Mouse (Mus musculus) forebrain, embryonic 14.5 days (tissue): Measurements from ENCODE around the gene S1pr5. TPM values are rescaled to one million over a fixed set of nuclear protein-coding genes. Genes with fewer than 3 reads are reported as not detected.

Source experiments
- ATAC-seq: fragments of 200-750 bp; cut with Nextera tagmentation; 2 replicates; pipeline ENCODE4 v1.8.0; 2017; ENCODE audit warnings: mild to moderate bottlenecking, moderate library complexity
- DNase-seq: peaks from one replicate; pipeline ENCODE4 v3.0.0-alpha.2; 2015; ENCODE audit warnings: low spot score
- H3K27ac ChIP-seq: fragments of 300-500 bp; sonication (generic); 2 replicates; pipeline ENCODE4 v1.5.1; 2014; ENCODE audit warnings: low read depth, mild to moderate bottlenecking, control low read depth, low read length, moderate library complexity
- H3K27me3 ChIP-seq: fragments of 300-500 bp; sonication (generic); replicated peaks from 2 replicates; pipeline ENCODE4 v1.6.1; 2014; ENCODE audit warnings: low read length, control low read depth, mixed read lengths; ENCODE audit not compliant: control insufficient read depth, insufficient read depth
- H3K36me3 ChIP-seq: fragments of 300-500 bp; sonication (generic); 2 replicates; pipeline ENCODE4 v1.6.1; 2014; ENCODE audit warnings: low read length, control low read depth; ENCODE audit not compliant: control insufficient read depth, insufficient read depth
- H3K4me1 ChIP-seq: fragments of 300-500 bp; sonication (generic); 2 replicates; pipeline ENCODE4 v1.6.1; 2014; ENCODE audit warnings: antibody characterized with exemption, low read length, control low read depth; ENCODE audit not compliant: control insufficient read depth, insufficient read depth
- H3K4me2 ChIP-seq: fragments of 300-500 bp; sonication (generic); 2 replicates; pipeline ENCODE4 v1.6.1; 2014; ENCODE audit warnings: mild to moderate bottlenecking, control low read depth, low read length
- H3K4me3 ChIP-seq: fragments of 300-500 bp; sonication (generic); 2 replicates; pipeline ENCODE4 v1.5.1; 2014; ENCODE audit warnings: low read depth, low read length, control low read depth
- H3K9ac ChIP-seq: fragments of 300-500 bp; sonication (generic); 2 replicates; pipeline ENCODE4 v1.6.1; 2014; ENCODE audit warnings: mild to moderate bottlenecking, low read length, control low read depth, moderate library complexity
- H3K9me3 ChIP-seq: fragments of 300-500 bp; sonication (generic); replicated peaks from 2 replicates; pipeline ENCODE4 v1.6.1; 2016; ENCODE audit warnings: low read length, control low read depth, mixed read lengths; ENCODE audit not compliant: control insufficient read depth
- WGBS: fragments of 180-500 bp; shearing (Covaris S2); extraction: QIAGEN DNeasy Blood & Tissue Kit; methylation state at CpG from one replicate; pipeline ENCODE4 v1.1.7; 2014; 5-methylcytosine and 5-hydroxymethylcytosine counted together
- polyA plus RNA-seq: library from polyadenylated mRNA; unstranded; fragments of >200 nt; fragmentation: Nextera tagmentation; extraction: Ambion mirVana; gene quantifications from 2 replicates; pipeline ENCODE4 v1.2.1, GENCODE M21; 2014

Gene S1pr5
- polyA plus RNA-seq, 1 experiment from 2014 or later = 0.94 TPM

GRCm38 (mm10) chr9:21244428-21245112, 3.7 kb downstream of the S1pr5 start:
- Histone ChIP-seq H3K9me3 (no peaks in the 10 kb centered on the region), H3K9ac (peak overlapping the region; percentile 54), H3K4me3 (peak overlapping the region; percentile 38), H3K4me2 (peak overlapping the region; percentile 66), H3K4me1 (peaks cover 1% of the 10 kb centered on the region; the same call in 1 of the 2 replicates), H3K27ac (no peak overlapping the region), H3K27me3 (peaks cover 64% of the 10 kb centered on the region), H3K36me3 (no peaks in the 10 kb centered on the region)
- DNase-seq (peak; percentile 44), ATAC-seq (peak; percentile 49)
- WGBS = under 1% methylated on average over 68 of the region's 72 CpGs

- WGBS = 4% methylated on average over 42 of the region's 42 CpGs
- Histone ChIP-seq H3K36me3 (no peaks in the 10 kb centered on the region), H3K4me3 (peak overlapping the region; percentile 38), H3K9me3 (no peaks in the 10 kb centered on the region), H3K27me3 (peaks cover 58% of the 10 kb centered on the region), H3K27ac (no peak overlapping the region), H3K4me1 (peaks cover 4% of the 10 kb centered on the region; the same call in 1 of the 2 replicates), H3K4me2 (peak overlapping the region; percentile 66), H3K9ac (peak overlapping the region; percentile 54)
- no peak for DNase-seq
- no peak for ATAC-seq
These were observed 4.3 kb downstream of the S1pr5 start for GRCm38 (mm10) chr9:21243826-21244427.

- Histone ChIP-seq H3K4me2 (no peak overlapping the region), H3K4me1 (peaks cover 13% of the 10 kb centered on the region), H3K36me3 (no peaks in the 10 kb centered on the region), H3K9ac (no peak overlapping the region), H3K9me3 (no peaks in the 10 kb centered on the region), H3K27ac (no peak overlapping the region), H3K4me3 (no peak overlapping the region), H3K27me3 (peaks cover 43% of the 10 kb centered on the region)
- 3% methylated on average over 11 of the region's 11 CpGs for WGBS
- DNase-seq (peak; percentile 95), ATAC-seq (0 out of 2 replicates have a peak, but pooled peaks have one; percentile 1)
These were observed 6.9 kb downstream of the S1pr5 start for GRCm38 (mm10) chr9:21241343-21241742.

- Histone ChIP-seq H3K27me3 (peaks cover 24% of the 10 kb centered on the region), H3K4me3 (peak overlapping the region; percentile 89), H3K4me2 (peak overlapping the region; percentile 85), H3K4me1 (peaks cover 13% of the 10 kb centered on the region), H3K9ac (peak overlapping the region; percentile 98), H3K9me3 (no peaks in the 10 kb centered on the region), H3K27ac (0 out of 2 replicates have a peak overlapping the region, but pooled peaks have one; percentile 81), H3K36me3 (peaks cover 8% of the 10 kb centered on the region)
- DNase-seq (no peak), ATAC-seq (no peak)
- 34% methylated on average over 4 of the region's 4 CpGs for WGBS
These were observed 8.8 kb downstream of the S1pr5 start for GRCm38 (mm10) chr9:21239465-21239848.

GRCm38 (mm10) chr9:21238733-21239464, 9.3 kb downstream of the S1pr5 start, which contains the start of gene Keap1:
TSS of gene Keap1 (minus strand) at chr9:21239361.
- Histone ChIP-seq H3K4me3 (peak within 1 kb of the TSS; percentile 89), H3K9ac (peak within 1 kb of the TSS; percentile 98), H3K4me2 (peak within 1 kb of the TSS; percentile 85), H3K36me3 (peaks cover 12% of the 10 kb centered on the region), H3K27me3 (peaks cover 18% of the 10 kb centered on the region), H3K27ac (peak within 1 kb of the TSS; percentile 81), H3K4me1 (peaks cover 13% of the 10 kb centered on the region), H3K9me3 (no peaks in the 10 kb centered on the region)
- DNase-seq (peak; percentile 80), ATAC-seq (peak; percentile 87)
- WGBS = under 1% methylated on average over 83 of the region's 90 CpGs

- 2% methylated on average over 31 of the region's 31 CpGs for WGBS
- Histone ChIP-seq H3K36me3 (peaks cover 20% of the 10 kb centered on the region), H3K9me3 (no peaks in the 10 kb centered on the region), H3K27ac (peak overlapping the region; percentile 81), H3K4me2 (peak overlapping the region; percentile 85), H3K27me3 (peaks cover 11% of the 10 kb centered on the region), H3K4me1 (peaks cover 13% of the 10 kb centered on the region), H3K9ac (peak overlapping the region; percentile 98), H3K4me3 (peak overlapping the region; percentile 89)
- no peak for ATAC-seq
- DNase-seq = no peak
These were observed 10.1 kb downstream of the S1pr5 start for GRCm38 (mm10) chr9:21238004-21238732.

GRCm38 (mm10) chr9:21237368-21238003, 10.8 kb downstream of the S1pr5 start:
- H3K9me3 ChIP-seq = no peaks in the 10 kb centered on the region
- peak; percentile 58 for DNase-seq
- peaks cover 13% of the 10 kb centered on the region for H3K4me1 ChIP-seq
- H3K4me2 ChIP-seq = peak overlapping the region; percentile 85
- peak overlapping the region; percentile 98 for H3K9ac ChIP-seq
- peaks cover 23% of the 10 kb centered on the region for H3K36me3 ChIP-seq
- peak overlapping the region; percentile 89 for H3K4me3 ChIP-seq
- WGBS = 25% methylated on average over 19 of the region's 19 CpGs
- ATAC-seq = peak; percentile 13; the same call in 1 of the 2 replicates
- peaks cover 4% of the 10 kb centered on the region for H3K27me3 ChIP-seq
- peak overlapping the region; percentile 81 for H3K27ac ChIP-seq

- DNase-seq (no peak), ATAC-seq (no peak)
- Histone ChIP-seq H3K27me3 (no peaks in the 10 kb centered on the region), H3K9ac (peak overlapping the region; percentile 98; the same call in 1 of the 2 replicates), H3K9me3 (no peaks in the 10 kb centered on the region), H3K4me1 (peaks cover 13% of the 10 kb centered on the region), H3K36me3 (peaks cover 26% of the 10 kb centered on the region), H3K27ac (no peak overlapping the region), H3K4me3 (peak overlapping the region; percentile 89; the same call in 1 of the 2 replicates), H3K4me2 (peak overlapping the region; percentile 85)
- 89% methylated on average over 25 of the region's 25 CpGs for WGBS
These were observed 11.3 kb downstream of the S1pr5 start for GRCm38 (mm10) chr9:21236991-21237367.
